Mouse (Mus musculus) adrenal gland, adult (tissue): Measurements from ENCODE around the gene Kdm1b.

Source experiments
- DNase-seq, 2 experiments: peaks; one replicate each; pipeline ENCODE4 v3.0.0; 2022 to 2023; ENCODE audit warnings: low spot score in 1 of 2; ENCODE audit not compliant: inconsistent age in 2 of 2

The Kdm1b gene

GRCm38 (mm10) chr13:47106580-47106888 is 63.2 kb downstream of the Kdm1b start:
- DNase-seq: no peak

- no peak for DNase-seq
These were observed 65.9 kb downstream of the Kdm1b start for GRCm38 (mm10) chr13:47109239-47109638.

GRCm38 (mm10) chr13:47111185-47111584 is 67.9 kb downstream of the Kdm1b start:
- DNase-seq: no peak

- no peak for DNase-seq
These were observed 68.8 kb downstream of the Kdm1b start for GRCm38 (mm10) chr13:47112056-47112455.

GRCm38 (mm10) chr13:47112924-47113323 is 69.6 kb downstream of the Kdm1b start:
- no peak for DNase-seq

GRCm38 (mm10) chr13:47116000-47116399 is 72.7 kb downstream of the Kdm1b start:
- DNase-seq: no peak

- no peak for DNase-seq
These were observed 78.1 kb downstream of the Kdm1b start for GRCm38 (mm10) chr13:47121333-47121889.

- peak; percentile 10 to 60 for DNase-seq
These were observed 79.5 kb downstream of the Kdm1b start, which contains the start of gene Rnf144b for GRCm38 (mm10) chr13:47122537-47123430. Gene Rnf144b (plus strand): TSS chr13:47122656.

GRCm38 (mm10) chr13:47124449-47124848 is 81.2 kb downstream of the Kdm1b start:
- DNase-seq: no peak

- no peak for DNase-seq
These were observed 81.7 kb downstream of the Kdm1b start for GRCm38 (mm10) chr13:47124986-47125385.

GRCm38 (mm10) chr13:47125595-47125994 is 82.3 kb downstream of the Kdm1b start:
- DNase-seq: no peak

GRCm38 (mm10) chr13:47129090-47129489 is 85.8 kb downstream of the Kdm1b start:
- DNase-seq: no peak

- DNase-seq: no peak
These were observed 89.8 kb downstream of the Kdm1b start for GRCm38 (mm10) chr13:47133058-47133457.

GRCm38 (mm10) chr13:47134836-47135235 is 91.5 kb downstream of the Kdm1b start:
- DNase-seq: no peak
